Mouse (Mus musculus) kidney, adult 2 months (tissue): ENCODE measurements at regions not wholly inside any gene's neighbourhood (a gene's known extent, or its start where the extent isn't known, plus 50 kb on each side); places are given as distances from the start of the nearest gene placed in this dataset.
"Not testable (repeated sequence)": the region's sequence is repeated elsewhere in the genome, so short reads cannot be mapped to it uniquely, and the experiment has no call there.

Experiments used
- CTCF ChIP-seq: fragments of 200-500 bp; conservative IDR thresholded peaks from 2 replicates; pipeline ENCODE4 v1.5.1; 2011; ENCODE audit warnings: low read depth, mild to moderate bottlenecking, control low read depth, low read length, moderate library complexity, mixed read lengths; ENCODE audit not compliant: insufficient read depth, insufficient read length
- POLR2A ChIP-seq: fragments of 200-500 bp; IDR thresholded peaks from one replicate; pipeline ENCODE4 v1.6.1; 2011; ENCODE audit warnings: low read depth, low read length, control low read depth

- not testable (repeated sequence) for TF ChIP-seq CTCF, POLR2A
Observed at GRCm38 (mm10) chr14:90295456-90295855, 1824.3 kb upstream of the Pcdh20 start.
